Mouse (Mus musculus): ENCODE measurements at regions not wholly inside any gene's neighbourhood (a gene's known extent, or its start where the extent isn't known, plus 50 kb on each side); places are given as distances from the start of the nearest gene placed in this dataset.

- TF ChIP-seq CTCF (IDR thresholded peaks at IDR 0.05) = no peak
- TF ChIP-seq EP300 (IDR thresholded peaks at IDR 0.05) = no peak
These were observed 1014.8 kb downstream of the Adgrl3 start for GRCm38 (mm10) chr5:82034776-82035175.

Measured in lung, postnatal 0 days (tissue).